Mouse (Mus musculus) CH12.LX (cell line): Measurements from ENCODE around the gene Perp.

Source experiments
- BHLHE40 ChIP-seq: IDR thresholded peaks from 2 replicates; pipeline ENCODE4 v1.6.1; 2011; ENCODE audit warnings: mild to moderate bottlenecking, low read depth, low read length, improper control_type of control experiment
- CHD1 ChIP-seq: IDR thresholded peaks from 2 replicates; pipeline ENCODE4 v1.6.1; 2012; ENCODE audit warnings: low read depth, low read length, improper control_type of control experiment, inconsistent platforms
- CTCF ChIP-seq, 2 experiments: IDR thresholded peaks in 1 of 2; conservative IDR thresholded peaks in 1 of 2; 2 replicates each; pipeline ENCODE4 v1.5.1; 2011 to 2012; ENCODE audit warnings: low read depth in 2 of 2, low read length in 2 of 2, improper control_type of control experiment in 1 of 2, inconsistent platforms in 1 of 2, mild to moderate bottlenecking in 1 of 2, moderate library complexity in 1 of 2
- E2F4 ChIP-seq: IDR thresholded peaks from 2 replicates; pipeline ENCODE4 v1.6.1; 2011; ENCODE audit warnings: low read depth, low read length, improper control_type of control experiment; ENCODE audit not compliant: insufficient replicate concordance
- ELF1 ChIP-seq: IDR thresholded peaks from 2 replicates; pipeline ENCODE4 v1.6.1; 2014; ENCODE audit warnings: low read depth, mild to moderate bottlenecking, inconsistent platforms, low read length, improper control_type of control experiment
- EP300 ChIP-seq: IDR thresholded peaks from 2 replicates; pipeline ENCODE4 v1.6.1; 2011; ENCODE audit warnings: low read length, improper control_type of control experiment
- IRF4 ChIP-seq: IDR thresholded peaks from 2 replicates; pipeline ENCODE4 v1.6.1; 2014; ENCODE audit warnings: low read depth, mild to moderate bottlenecking, inconsistent platforms, low read length, improper control_type of control experiment
- MXI1 ChIP-seq: IDR thresholded peaks from 2 replicates; pipeline ENCODE4 v1.6.1; 2011; ENCODE audit warnings: mild to moderate bottlenecking, low read depth, low read length, improper control_type of control experiment
- POLR2A ChIP-seq: IDR thresholded peaks from 2 replicates; pipeline ENCODE4 v1.6.1; 2011; ENCODE audit warnings: low read depth, mild to moderate bottlenecking, improper control_type of control experiment, low read length
- RCOR1 ChIP-seq: conservative IDR thresholded peaks from 2 replicates; pipeline ENCODE4 v1.6.1; 2012; ENCODE audit warnings: low read depth, mild to moderate bottlenecking, inconsistent platforms, low read length, improper control_type of control experiment
- UBTF ChIP-seq: IDR thresholded peaks from 2 replicates; pipeline ENCODE4 v1.6.1; 2012; ENCODE audit warnings: low read depth, mild to moderate bottlenecking, inconsistent platforms, low read length, improper control_type of control experiment, moderate library complexity
- ZNF384 ChIP-seq: IDR thresholded peaks from 2 replicates; pipeline ENCODE4 v1.6.1; 2012; ENCODE audit warnings: low read depth, low read length, improper control_type of control experiment, inconsistent platforms

GRCm38 (mm10) chr10:18863332-18863731 is 18.5 kb downstream of the Perp start:
- no peak for TF ChIP-seq EP300
- TF ChIP-seq CHD1 = no peak
- TF ChIP-seq POLR2A = no peak
- TF ChIP-seq BHLHE40 = no peak
- TF ChIP-seq ZNF384 = no peak
- TF ChIP-seq CTCF (conservative IDR thresholded peaks at IDR 0.05 in 1 of 2, IDR thresholded peaks at IDR 0.05 in 1 of 2; ENCODE audit: low read depth in 2 of 2, low read length in 2 of 2) = no peak
- TF ChIP-seq UBTF = no peak
- TF ChIP-seq IRF4 = no peak
- no peak for TF ChIP-seq RCOR1
- no peak for TF ChIP-seq ELF1
- TF ChIP-seq MXI1 = no peak
- TF ChIP-seq E2F4 = no peak
